Mouse (Mus musculus) kidney, adult 9 months (tissue): ENCODE data around the gene Tmem33.

ENCODE experiments used
- DNase-seq: peaks from one replicate; pipeline ENCODE4 v3.0.0; 2022

Gene Tmem33

GRCm38 (mm10) chr5:67340811-67341210 is 80.4 kb downstream of the Tmem33 start:
- DNase-seq = no peak
